Mouse (Mus musculus): ENCODE results near the gene Mto1. TPM values are rescaled to one million over a fixed set of nuclear protein-coding genes. Genes with fewer than 3 reads are reported as not detected.

Mto1 gene
- 28.3 and 49.4 TPM in 2 replicates for total RNA-seq (2017)

GRCm38 (mm10) chr9:78447973-78448873, at the start of gene Mto1, which contains the start of gene Gm17324:
Mto1 (plus strand) TSS chr9:78448208.
Gm17324 (minus strand) TSS chr9:78448786.
- peak; percentile 71 for ATAC-seq (replicated peaks; ENCODE audit: low read depth, poor library complexity, severe bottlenecking)

- no peak for ATAC-seq (replicated peaks; ENCODE audit: low read depth, poor library complexity, severe bottlenecking)
Measured at GRCm38 (mm10) chr9:78400570-78400969, 47.4 kb upstream of the Mto1 start.

GRCm38 (mm10) chr9:78401596-78401995, 46.4 kb upstream of the Mto1 start:
- no peak for ATAC-seq (replicated peaks; ENCODE audit: low read depth, poor library complexity, severe bottlenecking)

- peak; percentile 27; the same call in 1 of the 2 replicates for ATAC-seq (replicated peaks; ENCODE audit: low read depth, poor library complexity, severe bottlenecking)
Measured at GRCm38 (mm10) chr9:78427362-78427781, 20.6 kb upstream of the Mto1 start.

- ATAC-seq (replicated peaks; ENCODE audit: low read depth, poor library complexity, severe bottlenecking), result peak; percentile 88
Measured at GRCm38 (mm10) chr9:78428185-78428584, 19.8 kb upstream of the Mto1 start.

GRCm38 (mm10) chr9:78428870-78429432, 19.1 kb upstream of the Mto1 start:
- ATAC-seq (replicated peaks; ENCODE audit: low read depth, poor library complexity, severe bottlenecking), result no peak

- ATAC-seq (replicated peaks; ENCODE audit: low read depth, poor library complexity, severe bottlenecking), result no peak
Measured at GRCm38 (mm10) chr9:78429551-78429950, 18.5 kb upstream of the Mto1 start.

- no peak for ATAC-seq (replicated peaks; ENCODE audit: low read depth, poor library complexity, severe bottlenecking)
Measured at GRCm38 (mm10) chr9:78430486-78430885, 17.5 kb upstream of the Mto1 start.

- no peak for ATAC-seq (replicated peaks; ENCODE audit: low read depth, poor library complexity, severe bottlenecking)
Measured at GRCm38 (mm10) chr9:78432471-78432870, 15.5 kb upstream of the Mto1 start.

- no peak for ATAC-seq (replicated peaks; ENCODE audit: low read depth, poor library complexity, severe bottlenecking)
Measured at GRCm38 (mm10) chr9:78439426-78439825, 8.6 kb upstream of the Mto1 start.

- ATAC-seq (replicated peaks; ENCODE audit: low read depth, poor library complexity, severe bottlenecking), result no peak
Measured at GRCm38 (mm10) chr9:78442237-78442578, 5.8 kb upstream of the Mto1 start.

- ATAC-seq (replicated peaks; ENCODE audit: low read depth, poor library complexity, severe bottlenecking), result peak; percentile 83
Measured at GRCm38 (mm10) chr9:78442579-78443392, 5.2 kb upstream of the Mto1 start, which contains the start of gene Cgas. Cgas (minus strand) TSS chr9:78443237.

GRCm38 (mm10) chr9:78447606-78447972, 419 bp upstream of the Mto1 start:
- no peak for ATAC-seq (replicated peaks; ENCODE audit: low read depth, poor library complexity, severe bottlenecking)

- ATAC-seq (replicated peaks; ENCODE audit: low read depth, poor library complexity, severe bottlenecking), result no peak
Measured at GRCm38 (mm10) chr9:78450404-78450803, 2.4 kb downstream of the Mto1 start.

- peak; percentile 81 for ATAC-seq (replicated peaks; ENCODE audit: low read depth, poor library complexity, severe bottlenecking)
Measured at GRCm38 (mm10) chr9:78451382-78451781, 3.4 kb downstream of the Mto1 start.

- no peak for ATAC-seq (replicated peaks; ENCODE audit: low read depth, poor library complexity, severe bottlenecking)
Measured at GRCm38 (mm10) chr9:78457026-78457425, 9.0 kb downstream of the Mto1 start.

- ATAC-seq (replicated peaks; ENCODE audit: low read depth, poor library complexity, severe bottlenecking), result peak; percentile 63; the same call in 1 of the 2 replicates
Measured at GRCm38 (mm10) chr9:78463337-78463736, 15.3 kb downstream of the Mto1 start.

GRCm38 (mm10) chr9:78465725-78466124, 17.7 kb downstream of the Mto1 start:
- ATAC-seq (replicated peaks; ENCODE audit: low read depth, poor library complexity, severe bottlenecking), result no peak

- 0 out of 2 replicates have a peak, but pooled peaks have one; percentile 2 for ATAC-seq (replicated peaks; ENCODE audit: low read depth, poor library complexity, severe bottlenecking)
Measured at GRCm38 (mm10) chr9:78473588-78473987, 25.6 kb downstream of the Mto1 start.

GRCm38 (mm10) chr9:78474270-78474669, 26.3 kb downstream of the Mto1 start:
- no peak for ATAC-seq (replicated peaks; ENCODE audit: low read depth, poor library complexity, severe bottlenecking)
